Mouse (Mus musculus): Measurements from ENCODE around the gene Dhx16.

- TF ChIP-seq CTCF (conservative IDR thresholded peaks at IDR 0.05; ENCODE audit: low read length): no peak
- no peak for TF ChIP-seq POU5F1 (IDR thresholded peaks at IDR 0.05; ENCODE audit: borderline replicate concordance, low read length)
Observed at GRCm38 (mm10) chr17:35838570-35838969, 41.0 kb upstream of the Dhx16 start.
